Mouse (Mus musculus): ENCODE measurements around the gene Stn1. TPM values are rescaled to one million over a fixed set of nuclear protein-coding genes. Genes with fewer than 3 reads are reported as not detected.

The Stn1 gene
- polyA plus RNA-seq, 2 experiments, result 39.1 to 53.6 TPM

GRCm38 (mm10) chr19:47510135-47510472 lies 27.2 kb downstream of the Stn1 start:
- Histone ChIP-seq H3K4me1 (ENCODE audit: control insufficient read depth, insufficient read depth, low read length) (0 out of 2 replicates have a peak, but pooled peaks cover 2% of the 10 kb centered on the region), H3K27ac (replicated peaks; ENCODE audit: low read depth, low read length) (no peak overlapping the region; the same call in 1 of the 2 replicates), H3K9ac (ENCODE audit: low read depth, low read length, severe bottlenecking) (no peak overlapping the region), H3K27me3 (ENCODE audit: control insufficient read depth, insufficient read depth, low read length) (no peaks in the 10 kb centered on the region), H3K9me3 (ENCODE audit: control insufficient read depth, low read length) (no peaks in the 10 kb centered on the region), H3K36me3 (ENCODE audit: control insufficient read depth, insufficient read depth, low read length) (peaks cover 43% of the 10 kb centered on the region), H3K4me3 (replicated peaks; ENCODE audit: low read length) (no peak overlapping the region), H3K4me2 (replicated peaks; ENCODE audit: low read depth, low read length, severe bottlenecking) (no peak overlapping the region)
- TF ChIP-seq POLR2A (IDR thresholded peaks at IDR 0.05; ENCODE audit: borderline replicate concordance, extremely low read depth, insufficient read depth, insufficient read length), result no peak
- DNase-seq (ENCODE audit: low spot score) (no peak), ATAC-seq (ENCODE audit: low FRiP score, low read depth) (no peak)
- WGBS, result 84% methylated on average over 7 of the region's 7 CpGs

GRCm38 (mm10) chr19:47508771-47509281 lies 28.5 kb downstream of the Stn1 start:
- Histone ChIP-seq H3K36me3 (ENCODE audit: control insufficient read depth, insufficient read depth, low read length) (peaks cover 32% of the 10 kb centered on the region), H3K4me3 (replicated peaks; ENCODE audit: low read length) (no peak overlapping the region), H3K9ac (ENCODE audit: low read depth, low read length, severe bottlenecking) (no peak overlapping the region), H3K4me2 (replicated peaks; ENCODE audit: low read depth, low read length, severe bottlenecking) (no peak overlapping the region), H3K27ac (replicated peaks; ENCODE audit: low read depth, low read length) (no peak overlapping the region), H3K4me1 (ENCODE audit: control insufficient read depth, insufficient read depth, low read length) (0 out of 2 replicates have a peak, but pooled peaks cover 2% of the 10 kb centered on the region), H3K9me3 (ENCODE audit: control insufficient read depth, low read length) (no peaks in the 10 kb centered on the region), H3K27me3 (ENCODE audit: control insufficient read depth, insufficient read depth, low read length) (no peaks in the 10 kb centered on the region)
- no peak for ATAC-seq (ENCODE audit: low FRiP score, low read depth)
- WGBS, result 64% methylated on average over 5 of the region's 5 CpGs
- DNase-seq (ENCODE audit: low spot score), result no peak
- TF ChIP-seq POLR2A (IDR thresholded peaks at IDR 0.05; ENCODE audit: borderline replicate concordance, extremely low read depth, insufficient read depth, insufficient read length), result no peak

GRCm38 (mm10) chr19:47508191-47508590 lies 29.1 kb downstream of the Stn1 start:
- no peak for TF ChIP-seq POLR2A (IDR thresholded peaks at IDR 0.05; ENCODE audit: borderline replicate concordance, extremely low read depth, insufficient read depth, insufficient read length)
- Histone ChIP-seq H3K27me3 (ENCODE audit: control insufficient read depth, insufficient read depth, low read length) (no peaks in the 10 kb centered on the region), H3K9ac (ENCODE audit: low read depth, low read length, severe bottlenecking) (no peak overlapping the region), H3K4me1 (ENCODE audit: control insufficient read depth, insufficient read depth, low read length) (0 out of 2 replicates have a peak, but pooled peaks cover 2% of the 10 kb centered on the region), H3K4me2 (replicated peaks; ENCODE audit: low read depth, low read length, severe bottlenecking) (no peak overlapping the region), H3K27ac (replicated peaks; ENCODE audit: low read depth, low read length) (no peak overlapping the region), H3K9me3 (ENCODE audit: control insufficient read depth, low read length) (no peaks in the 10 kb centered on the region), H3K36me3 (ENCODE audit: control insufficient read depth, insufficient read depth, low read length) (peaks cover 26% of the 10 kb centered on the region), H3K4me3 (replicated peaks; ENCODE audit: low read length) (no peak overlapping the region)
- 75% methylated on average over 3 of the region's 3 CpGs for WGBS
- no peak for DNase-seq (ENCODE audit: low spot score)
- no peak for ATAC-seq (ENCODE audit: low FRiP score, low read depth)

GRCm38 (mm10) chr19:47507128-47508121 lies 29.9 kb downstream of the Stn1 start:
- no peak for TF ChIP-seq POLR2A (IDR thresholded peaks at IDR 0.05; ENCODE audit: borderline replicate concordance, extremely low read depth, insufficient read depth, insufficient read length)
- H3K9me3 ChIP-seq (ENCODE audit: control insufficient read depth, low read length), result no peaks in the 10 kb centered on the region
- peak; percentile 74 for DNase-seq (ENCODE audit: low spot score)
- H3K27ac ChIP-seq (replicated peaks; ENCODE audit: low read depth, low read length), result no peak overlapping the region
- no peak overlapping the region for H3K4me3 ChIP-seq (replicated peaks; ENCODE audit: low read length)
- 0 out of 2 replicates have a peak, but pooled peaks cover 2% of the 10 kb centered on the region for H3K4me1 ChIP-seq (ENCODE audit: control insufficient read depth, insufficient read depth, low read length)
- ATAC-seq (ENCODE audit: low FRiP score, low read depth), result no peak
- WGBS, result 61% methylated on average over 27 of the region's 27 CpGs
- H3K27me3 ChIP-seq (ENCODE audit: control insufficient read depth, insufficient read depth, low read length), result no peaks in the 10 kb centered on the region
- H3K9ac ChIP-seq (ENCODE audit: low read depth, low read length, severe bottlenecking), result no peak overlapping the region
- H3K4me2 ChIP-seq (replicated peaks; ENCODE audit: low read depth, low read length, severe bottlenecking), result no peak overlapping the region
- peaks cover 24% of the 10 kb centered on the region for H3K36me3 ChIP-seq (ENCODE audit: control insufficient read depth, insufficient read depth, low read length)

GRCm38 (mm10) chr19:47503625-47504024 lies 33.7 kb downstream of the Stn1 start:
- DNase-seq (ENCODE audit: low spot score), result peak; percentile 69

More at GRCm38 (mm10) chr19:47503625-47504024, 33.7 kb downstream of the Stn1 start:
- no peaks in the 10 kb centered on the region for H3K9me3 ChIP-seq (ENCODE audit: control insufficient read depth, low read length)
- no peak for ATAC-seq (ENCODE audit: low FRiP score, low read depth)
- H3K4me2 ChIP-seq (replicated peaks; ENCODE audit: low read depth, low read length, severe bottlenecking), result no peak overlapping the region
- no peak overlapping the region for H3K27ac ChIP-seq (replicated peaks; ENCODE audit: low read depth, low read length)
- no peak overlapping the region for H3K9ac ChIP-seq (ENCODE audit: low read depth, low read length, severe bottlenecking)
- no peak for TF ChIP-seq POLR2A (IDR thresholded peaks at IDR 0.05; ENCODE audit: borderline replicate concordance, extremely low read depth, insufficient read depth, insufficient read length)
- no peaks in the 10 kb centered on the region for H3K27me3 ChIP-seq (ENCODE audit: control insufficient read depth, insufficient read depth, low read length)
- no peak overlapping the region for H3K4me3 ChIP-seq (replicated peaks; ENCODE audit: low read length)
- H3K36me3 ChIP-seq (ENCODE audit: control insufficient read depth, insufficient read depth, low read length), result peaks cover 10% of the 10 kb centered on the region; the same call in 1 of the 2 replicates
- peaks cover 12% of the 10 kb centered on the region for H3K4me1 ChIP-seq (ENCODE audit: control insufficient read depth, insufficient read depth, low read length)
- WGBS, result 71% methylated on average over 4 of the region's 4 CpGs
